Mouse (Mus musculus): ENCODE data around the gene Trmt10a. TPM values are rescaled to one million over a fixed set of nuclear protein-coding genes. Genes with fewer than 3 reads are reported as not detected.

Trmt10a gene
- polyA plus RNA-seq, 1 experiment from 2014 or later, result 14.2 TPM

DNA sequence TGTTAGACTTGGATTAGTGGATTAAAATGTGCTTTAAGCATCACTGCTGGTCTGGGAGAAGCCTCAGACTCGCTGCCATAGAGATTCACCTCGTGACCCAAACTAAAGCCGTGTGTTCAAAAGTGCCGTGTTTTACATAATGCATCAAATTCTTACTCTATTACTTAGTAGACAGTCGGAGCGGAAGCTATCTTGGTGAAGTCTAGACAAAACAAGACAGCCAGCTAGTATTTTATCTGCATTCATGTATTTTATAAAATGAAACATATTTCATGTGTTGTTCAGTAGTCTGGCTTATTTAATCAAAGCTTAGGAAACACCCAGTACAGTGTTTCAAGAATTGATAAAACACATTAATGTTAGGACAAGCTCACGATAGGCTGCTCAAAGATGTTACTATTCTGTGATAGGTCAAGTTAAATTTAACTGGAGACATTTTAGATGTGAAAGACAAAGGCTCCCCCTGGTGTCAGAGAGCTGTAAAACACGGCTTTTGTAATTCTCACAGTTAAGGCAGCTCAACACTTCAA, 1.5 kb downstream of the Trmt10a start, which contains the start of gene Mttp:
Gene Mttp, minus strand, starts transcription at position 327 of the 530 bp plus-strand sequence.
- H3K27ac ChIP-seq (ENCODE audit: low read depth), result peak within 1 kb of the TSS; percentile 100
- peak; percentile 77 for TF ChIP-seq CTCF (IDR thresholded peaks at IDR 0.05; ENCODE audit: low read depth)
- ATAC-seq (ENCODE audit: insufficient read depth), result peak; percentile 29
- H3K4me3 ChIP-seq (ENCODE audit: low read depth, low read length), result peak within 1 kb of the TSS; percentile 63
- H3K4me1 ChIP-seq (ENCODE audit: insufficient read depth), result 0 out of 2 replicates have a peak, but pooled peaks cover 3% of the 10 kb centered on the region
- no peaks in the 10 kb centered on the region for H3K9me3 ChIP-seq (ENCODE audit: low read depth, low read length)
- peak; percentile 97 for DNase-seq
- H3K9ac ChIP-seq, result peak within 1 kb of the TSS; percentile 80
- no peaks in the 10 kb centered on the region for H3K27me3 ChIP-seq (ENCODE audit: insufficient read depth, low read length)
- H3K36me3 ChIP-seq (ENCODE audit: insufficient read depth), result peaks cover 9% of the 10 kb centered on the region; the same call in 1 of the 2 replicates
- 1% methylated on average over 8 of the region's 8 CpGs for WGBS
- peak within 1 kb of the TSS; percentile 80 for H3K4me2 ChIP-seq

DNA sequence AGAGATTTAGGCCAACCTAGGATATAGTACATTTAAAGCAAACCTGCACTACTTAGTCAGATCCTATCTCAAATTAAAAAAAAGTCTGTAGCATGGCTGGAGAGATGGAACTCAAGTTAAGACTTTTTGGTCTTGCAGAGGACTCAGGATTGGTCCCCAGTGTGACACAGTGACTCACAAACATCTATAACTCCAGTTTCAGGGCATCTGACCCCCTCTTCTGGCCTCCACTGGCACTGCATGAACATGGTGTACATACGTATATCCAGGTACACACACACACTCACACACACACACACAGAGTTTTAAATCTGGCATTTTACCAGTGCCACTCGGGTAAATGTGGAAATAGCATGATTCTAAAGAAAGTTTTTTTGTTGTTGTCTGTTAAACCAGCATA, 5.6 kb downstream of the Trmt10a start:
- no peak overlapping the region for H3K9ac ChIP-seq
- TF ChIP-seq CTCF (IDR thresholded peaks at IDR 0.05; ENCODE audit: low read depth), result no peak
- no peak for ATAC-seq (ENCODE audit: insufficient read depth)

GRCm38 (mm10) chr3:138155062-138155461, 11.8 kb downstream of the Trmt10a start:
- WGBS, result 84% methylated on average over 4 of the region's 4 CpGs
- Histone ChIP-seq H3K4me1 (ENCODE audit: insufficient read depth) (no peaks in the 10 kb centered on the region), H3K27ac (ENCODE audit: low read depth) (no peak overlapping the region), H3K9ac (no peak overlapping the region), H3K9me3 (ENCODE audit: low read depth, low read length) (no peaks in the 10 kb centered on the region), H3K4me2 (no peak overlapping the region), H3K4me3 (ENCODE audit: low read depth, low read length) (no peak overlapping the region), H3K27me3 (ENCODE audit: insufficient read depth, low read length) (no peaks in the 10 kb centered on the region), H3K36me3 (ENCODE audit: insufficient read depth) (peaks cover 25% of the 10 kb centered on the region)
- DNase-seq (no peak), ATAC-seq (ENCODE audit: insufficient read depth) (no peak)
- no peak for TF ChIP-seq CTCF (IDR thresholded peaks at IDR 0.05; ENCODE audit: low read depth)

More for the DNA sequence above, 5.6 kb downstream of the Trmt10a start:
- H3K27me3 ChIP-seq (ENCODE audit: insufficient read depth, low read length), result no peaks in the 10 kb centered on the region
- peaks cover 24% of the 10 kb centered on the region for H3K36me3 ChIP-seq (ENCODE audit: insufficient read depth)
- no peaks in the 10 kb centered on the region for H3K4me1 ChIP-seq (ENCODE audit: insufficient read depth)
- H3K4me2 ChIP-seq, result no peak overlapping the region
- no peaks in the 10 kb centered on the region for H3K9me3 ChIP-seq (ENCODE audit: low read depth, low read length)
- H3K27ac ChIP-seq (ENCODE audit: low read depth), result no peak overlapping the region
- no peak for DNase-seq
- 90% methylated on average over 2 of the region's 2 CpGs for WGBS
- no peak overlapping the region for H3K4me3 ChIP-seq (ENCODE audit: low read depth, low read length)

- DNase-seq, result no peak
Measured at GRCm38 (mm10) chr3:138156651-138157050, 13.4 kb downstream of the Trmt10a start.

DNA sequence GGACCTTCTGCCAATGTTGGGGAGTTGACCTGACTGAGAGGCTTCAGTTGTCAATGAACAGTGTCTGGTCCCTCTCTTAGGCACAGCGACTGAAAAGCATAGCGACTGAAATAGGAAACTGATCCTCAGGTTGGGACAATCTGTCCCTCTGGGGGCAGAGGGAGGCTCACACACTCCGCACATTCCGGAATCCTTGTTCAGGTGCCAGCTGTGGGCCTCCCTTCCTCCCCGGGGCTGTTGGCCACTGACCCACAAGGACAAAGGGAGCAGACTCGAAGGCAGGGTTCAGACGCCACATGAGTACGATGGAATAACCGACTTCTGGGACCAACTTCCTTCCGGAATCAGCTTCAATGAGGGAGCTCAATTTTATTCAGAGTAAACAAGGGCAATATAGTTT, 18.4 kb downstream of the Trmt10a start:
- no peaks in the 10 kb centered on the region for H3K27me3 ChIP-seq (ENCODE audit: insufficient read depth, low read length)
- H3K9ac ChIP-seq, result no peak overlapping the region
- H3K9me3 ChIP-seq (ENCODE audit: low read depth, low read length), result no peaks in the 10 kb centered on the region
- DNase-seq (no peak), ATAC-seq (ENCODE audit: insufficient read depth) (no peak)
- no peak overlapping the region for H3K4me2 ChIP-seq
- H3K27ac ChIP-seq (ENCODE audit: low read depth), result no peak overlapping the region
- H3K4me1 ChIP-seq (ENCODE audit: insufficient read depth), result no peaks in the 10 kb centered on the region
- no peak overlapping the region for H3K4me3 ChIP-seq (ENCODE audit: low read depth, low read length)
- WGBS, result 84% methylated on average over 10 of the region's 10 CpGs
- H3K36me3 ChIP-seq (ENCODE audit: insufficient read depth), result peaks cover 2% of the 10 kb centered on the region; the same call in 1 of the 2 replicates
- TF ChIP-seq CTCF (IDR thresholded peaks at IDR 0.05; ENCODE audit: low read depth), result no peak

More at GRCm38 (mm10) chr3:138156651-138157050, 13.4 kb downstream of the Trmt10a start:
- 75% methylated on average over 10 of the region's 10 CpGs for WGBS
- Histone ChIP-seq H3K9ac (no peak overlapping the region), H3K4me3 (ENCODE audit: low read depth, low read length) (no peak overlapping the region), H3K9me3 (ENCODE audit: low read depth, low read length) (no peaks in the 10 kb centered on the region), H3K4me1 (ENCODE audit: insufficient read depth) (no peaks in the 10 kb centered on the region), H3K27me3 (ENCODE audit: insufficient read depth, low read length) (no peaks in the 10 kb centered on the region), H3K36me3 (ENCODE audit: insufficient read depth) (peaks cover 25% of the 10 kb centered on the region), H3K4me2 (no peak overlapping the region), H3K27ac (ENCODE audit: low read depth) (no peak overlapping the region)
- no peak for TF ChIP-seq CTCF (IDR thresholded peaks at IDR 0.05; ENCODE audit: low read depth)
- ATAC-seq (ENCODE audit: insufficient read depth), result no peak

DNA sequence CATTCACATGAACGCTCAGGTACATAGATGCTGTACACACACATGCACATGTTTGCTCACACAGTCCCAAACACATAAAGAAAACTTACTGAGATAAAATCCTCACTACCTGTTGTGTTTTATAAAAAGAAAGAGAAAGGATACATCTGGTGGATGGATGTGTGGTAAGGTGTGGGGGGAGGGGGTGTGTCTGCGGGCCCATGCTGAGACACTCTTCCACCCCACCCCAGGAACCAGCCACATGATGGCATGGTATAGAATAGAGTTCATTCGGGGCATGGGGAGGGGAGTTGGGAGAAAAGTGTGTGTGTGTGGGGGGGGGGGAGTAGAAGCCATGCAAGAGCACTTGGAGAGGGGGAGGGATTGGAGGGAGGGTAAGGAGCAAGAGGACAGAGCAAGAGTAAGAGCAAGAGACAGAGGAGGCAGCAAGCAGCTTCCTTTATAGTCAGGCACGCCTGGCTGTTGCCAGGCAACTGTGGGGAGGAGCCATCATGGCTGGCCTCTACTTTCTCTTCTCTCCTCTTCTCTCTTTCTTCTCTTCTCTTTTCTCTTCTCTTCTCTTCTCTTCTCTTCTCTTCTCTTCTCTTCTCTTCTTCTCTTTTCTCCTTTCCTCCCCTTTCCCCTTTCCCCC, 19.4 kb downstream of the Trmt10a start:
- Histone ChIP-seq H3K36me3 (ENCODE audit: insufficient read depth) (no peaks in the 10 kb centered on the region), H3K9ac (no peak overlapping the region), H3K9me3 (ENCODE audit: low read depth, low read length) (no peaks in the 10 kb centered on the region), H3K27ac (ENCODE audit: low read depth) (no peak overlapping the region), H3K27me3 (ENCODE audit: insufficient read depth, low read length) (no peaks in the 10 kb centered on the region), H3K4me3 (ENCODE audit: low read depth, low read length) (no peak overlapping the region), H3K4me1 (ENCODE audit: insufficient read depth) (no peaks in the 10 kb centered on the region), H3K4me2 (no peak overlapping the region)
- DNase-seq, result peak; percentile 17
- no peak for TF ChIP-seq CTCF (IDR thresholded peaks at IDR 0.05; ENCODE audit: low read depth)
- WGBS, result 55% methylated on average over 4 of the region's 4 CpGs
- no peak for ATAC-seq (ENCODE audit: insufficient read depth)

DNA sequence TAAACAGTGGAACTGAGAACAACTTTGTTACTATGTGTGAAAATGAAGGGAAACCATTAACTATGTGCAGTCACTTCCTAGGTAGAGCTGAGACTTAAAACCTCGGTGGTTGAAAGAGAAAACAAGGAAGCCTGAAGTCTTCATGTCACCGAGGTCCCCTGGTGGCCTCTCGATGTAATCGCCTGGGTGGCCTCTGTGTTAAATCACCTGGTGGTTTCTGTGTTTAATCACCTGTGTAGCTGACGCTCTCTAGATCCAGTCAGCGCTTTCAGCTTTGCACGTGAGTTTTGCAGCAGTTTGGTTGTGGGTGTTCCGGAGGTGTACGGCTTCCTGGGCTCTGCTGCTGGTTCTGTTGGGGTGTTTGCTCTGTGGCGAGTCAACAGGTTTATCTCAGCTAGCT, 30.0 kb downstream of the Trmt10a start:
- Histone ChIP-seq H3K4me3 (ENCODE audit: low read depth, low read length) (no peak overlapping the region), H3K36me3 (ENCODE audit: insufficient read depth) (no peaks in the 10 kb centered on the region), H3K27me3 (ENCODE audit: insufficient read depth, low read length) (no peaks in the 10 kb centered on the region), H3K27ac (ENCODE audit: low read depth) (no peak overlapping the region), H3K9ac (no peak overlapping the region), H3K9me3 (ENCODE audit: low read depth, low read length) (no peaks in the 10 kb centered on the region), H3K4me1 (ENCODE audit: insufficient read depth) (peaks cover 12% of the 10 kb centered on the region; the same call in 1 of the 2 replicates), H3K4me2 (no peak overlapping the region)
- ATAC-seq (ENCODE audit: insufficient read depth), result no peak
- no peak for TF ChIP-seq CTCF (IDR thresholded peaks at IDR 0.05; ENCODE audit: low read depth)
- no peak for DNase-seq
- 75% methylated on average over 10 of the region's 10 CpGs for WGBS

Measured in lung, embryonic 14.5 days (tissue).